Mouse (Mus musculus) spleen, postnatal 10 days (tissue): ENCODE results near the gene Gtf3c5.
A peak's percentile ranks its signal among the peaks of the same experiment; 100 is the strongest.

Experiments
- DNase-seq, 2 experiments: peaks; one replicate each; pipeline ENCODE4 v3.0.0; 2021 to 2022; ENCODE audit warnings: low spot score in 2 of 2

Gene Gtf3c5

DNA sequence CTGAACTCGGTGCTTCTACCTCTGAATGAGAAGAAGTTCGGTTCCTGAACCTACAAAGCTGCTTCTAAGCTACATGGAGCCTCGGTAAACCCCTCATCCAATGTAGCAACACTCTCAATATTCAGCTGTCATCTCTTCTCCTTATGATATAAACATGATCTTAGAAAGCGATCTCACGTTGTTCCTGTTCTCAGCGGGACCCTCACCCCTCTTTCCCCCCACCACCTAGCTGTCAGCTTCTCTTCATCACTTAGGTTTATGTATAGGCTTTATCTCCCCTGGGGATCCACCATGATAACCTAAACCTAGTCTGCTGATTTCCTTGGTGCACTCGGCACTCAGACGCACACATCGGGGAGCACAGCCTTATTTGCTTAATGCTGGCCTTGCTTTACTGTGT lies at the start of gene Gtf3c5:
TSS of gene Gtf3c5 (minus strand) at position 101 of the 400 bp plus-strand sequence.
- no peak for DNase-seq

DNA sequence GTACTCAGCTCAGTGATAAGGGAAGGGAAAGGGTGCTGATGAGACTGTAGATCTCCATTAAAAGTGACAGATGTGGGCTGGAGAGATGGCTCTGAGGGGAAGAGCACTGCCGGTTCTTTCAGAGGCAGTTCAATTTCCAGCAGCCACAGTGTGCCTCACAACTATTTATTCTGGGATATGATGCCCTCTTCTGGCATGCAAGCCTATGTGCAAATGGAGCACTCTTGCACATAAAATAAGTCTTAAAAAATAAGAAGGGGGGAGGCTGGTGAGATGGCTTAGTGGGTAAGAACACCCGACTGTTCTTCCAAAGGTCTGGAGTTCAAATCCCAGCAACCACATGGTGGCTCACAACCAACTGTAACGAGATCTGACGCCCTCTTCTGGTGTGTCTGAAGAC lies 49.6 kb upstream of the Gtf3c5 start:
- DNase-seq = peak in 1 of 2 experiments; percentile 10

DNA sequence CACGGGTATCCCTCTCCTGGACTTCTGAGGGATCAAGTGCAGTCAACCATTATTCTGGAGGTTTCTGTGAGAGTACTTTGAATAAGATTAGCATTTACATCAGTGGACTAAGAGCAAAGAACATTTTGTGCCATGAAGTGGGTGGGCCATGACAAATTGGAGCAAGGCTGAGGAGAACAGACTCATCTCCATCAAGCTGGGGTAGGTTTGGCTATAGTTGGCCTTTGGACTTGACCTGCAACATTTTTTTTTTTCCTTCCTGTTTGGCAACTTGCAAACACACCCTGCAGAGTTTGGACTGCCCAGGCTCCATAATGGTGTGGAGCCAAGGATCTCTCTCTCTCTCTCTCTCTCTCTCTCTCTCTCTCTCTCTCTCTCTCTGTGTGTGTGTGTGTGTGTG lies 49.1 kb upstream of the Gtf3c5 start:
- no peak for DNase-seq

DNA sequence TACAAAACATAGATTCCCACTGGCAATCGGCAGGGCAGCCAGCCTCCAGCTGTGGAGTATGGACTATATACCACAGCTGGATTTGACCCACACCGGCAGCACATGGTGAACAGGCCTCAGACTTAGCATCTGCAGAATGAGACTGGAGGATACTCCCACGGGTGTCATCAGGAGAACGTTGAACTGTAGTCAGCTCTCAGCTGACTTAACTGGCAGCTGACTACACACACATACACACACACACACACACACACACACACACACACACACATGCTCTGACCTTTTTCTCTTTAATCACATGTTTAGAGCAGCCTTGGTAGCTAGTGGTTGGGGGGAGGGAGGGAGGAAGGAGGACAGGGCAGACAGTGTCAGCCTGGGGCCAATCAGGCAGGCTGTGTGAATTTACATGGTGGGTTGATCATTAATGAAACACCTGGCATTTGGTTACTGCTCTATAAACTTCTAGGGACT lies 46.4 kb upstream of the Gtf3c5 start:
- peak in 1 of 2 experiments; percentile 11 for DNase-seq

DNA sequence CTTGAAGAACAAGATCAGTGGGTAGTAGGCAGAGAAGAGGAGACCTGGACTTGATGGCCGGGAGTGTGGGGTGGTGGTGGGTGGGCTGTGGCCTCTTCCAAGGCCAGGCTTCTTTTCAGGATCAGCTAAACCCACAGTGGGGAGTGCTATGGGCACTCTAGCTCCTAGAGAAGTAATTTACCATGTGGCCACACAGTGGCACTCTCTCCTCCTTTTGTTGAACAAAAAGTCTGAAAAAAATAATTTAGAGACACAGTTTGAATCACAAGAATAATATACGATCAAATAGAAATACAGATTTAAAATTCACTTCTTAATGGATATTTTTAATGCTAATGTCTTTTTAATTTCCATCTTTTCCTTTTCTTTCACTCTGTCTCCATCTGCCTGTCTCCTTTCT lies 44.5 kb upstream of the Gtf3c5 start:
- peak in 1 of 2 experiments; percentile 24 for DNase-seq

DNA sequence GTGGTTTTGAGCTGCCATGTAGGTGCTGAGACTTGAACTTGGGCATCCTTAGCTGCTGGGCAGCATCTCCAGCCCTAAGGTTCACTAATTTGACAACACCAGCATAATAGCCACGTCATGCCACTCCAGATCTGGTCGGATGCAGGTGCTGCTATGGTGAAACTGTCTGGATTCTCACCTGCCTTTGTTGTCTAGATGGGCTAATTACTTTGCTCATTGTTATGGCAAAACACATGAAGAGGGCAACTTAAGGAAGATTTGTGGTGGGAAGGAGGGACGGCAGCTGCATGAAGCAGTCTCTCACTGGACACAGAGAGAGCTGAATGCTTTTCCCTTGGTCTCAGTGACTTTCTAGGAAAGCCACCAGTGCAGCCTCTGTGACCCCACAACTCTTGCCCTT lies 42.5 kb upstream of the Gtf3c5 start:
- no peak for DNase-seq

DNA sequence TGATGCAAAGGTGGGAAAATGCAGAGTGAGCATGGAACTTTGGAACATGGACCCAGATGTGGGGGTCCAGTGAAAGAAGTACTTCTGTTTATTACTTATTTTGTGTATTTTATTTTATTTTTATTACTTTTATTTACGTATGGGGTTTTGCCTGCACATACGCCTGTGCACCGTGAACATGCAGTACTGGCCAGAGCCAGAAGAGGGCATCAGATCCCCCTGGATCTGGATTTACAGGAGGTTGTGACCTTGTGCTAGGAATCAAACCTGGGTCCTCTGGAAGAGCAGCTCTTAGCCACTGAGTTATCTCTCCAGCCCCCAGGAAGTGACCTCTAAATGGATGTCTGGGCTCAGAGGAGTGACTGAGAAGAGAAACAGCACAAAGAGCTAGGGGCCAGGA lies 41.3 kb upstream of the Gtf3c5 start:
- DNase-seq = peak in 1 of 2 experiments; percentile 55

DNA sequence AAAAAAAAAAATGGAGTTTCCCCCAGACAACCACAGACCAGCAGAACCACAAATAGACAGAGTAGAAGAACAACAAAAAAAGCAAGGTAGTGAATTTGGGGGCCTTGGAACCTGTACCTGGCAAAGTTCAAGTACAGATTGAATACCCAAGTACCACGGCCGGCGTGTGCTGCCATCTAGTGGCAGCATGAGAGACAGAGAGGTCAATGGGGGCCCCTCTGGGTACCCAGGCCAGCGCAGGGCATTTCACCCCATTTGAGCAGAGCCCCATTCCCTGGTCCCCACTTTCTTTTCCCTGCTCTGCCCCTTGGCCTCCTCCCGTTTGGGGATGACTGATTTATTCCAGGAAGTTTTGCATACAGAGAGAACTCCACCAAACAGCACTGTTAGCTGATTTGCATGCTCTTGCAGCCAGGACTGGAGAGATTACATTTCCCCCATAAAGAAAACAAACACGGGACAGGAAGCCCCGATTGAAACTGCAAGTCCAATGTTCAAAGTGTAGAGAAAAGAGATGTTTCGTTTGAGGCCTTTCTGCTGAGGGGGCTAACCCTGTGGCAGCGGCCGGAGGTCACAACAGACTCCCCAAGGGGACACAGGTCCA lies 39.1 kb upstream of the Gtf3c5 start:
- DNase-seq = peak; percentile 60 to 83

DNA sequence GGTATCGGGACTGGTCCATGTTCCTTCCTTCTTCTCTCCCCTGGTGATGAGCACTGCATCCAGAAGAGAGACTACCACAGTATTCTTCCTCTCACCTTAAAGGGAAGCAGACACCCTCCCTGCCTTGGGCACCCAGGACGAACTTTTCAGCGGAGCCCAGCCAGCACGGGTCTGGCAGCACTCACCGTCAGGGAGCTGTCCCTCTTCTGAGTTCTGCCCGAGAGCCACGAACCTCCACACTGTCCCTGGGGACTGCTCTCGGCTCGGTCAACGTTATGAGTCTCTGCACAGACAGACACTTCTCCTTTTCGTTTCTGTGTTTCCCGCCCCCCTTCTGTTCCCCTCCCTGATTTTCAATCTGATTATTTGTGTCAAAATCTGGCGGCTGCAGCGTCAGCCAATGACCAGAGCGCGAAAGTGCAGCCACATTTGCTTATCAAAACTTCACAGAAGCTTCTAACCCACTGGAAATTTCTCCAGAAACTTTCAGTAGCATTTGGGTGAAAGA lies 38.2 kb upstream of the Gtf3c5 start, which contains the start of gene Gfi1b:
TSS of gene Gfi1b (minus strand) at position 319 of the 508 bp plus-strand sequence.
- peak; percentile 68 to 78 for DNase-seq

DNA sequence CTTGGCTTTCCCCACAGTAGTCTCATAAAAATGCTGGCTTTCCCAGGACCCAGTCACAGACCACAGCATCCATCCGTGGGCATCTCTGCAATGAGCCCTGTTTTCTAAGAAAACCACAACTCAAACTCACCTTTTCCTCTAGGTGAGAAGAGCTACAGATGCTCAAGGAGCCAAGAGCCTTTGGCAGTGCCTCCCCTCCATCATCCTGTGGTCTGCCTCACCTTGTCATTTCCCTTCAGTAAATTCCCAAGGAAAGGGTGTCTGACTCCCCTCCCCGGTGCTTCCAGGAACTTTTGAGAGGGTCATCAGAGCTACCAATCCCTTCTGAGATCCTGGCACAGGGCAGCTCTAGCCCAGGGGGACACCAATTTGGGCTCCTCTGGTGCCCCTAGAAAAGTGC lies 37.6 kb upstream of the Gtf3c5 start:
- DNase-seq = no peak

DNA sequence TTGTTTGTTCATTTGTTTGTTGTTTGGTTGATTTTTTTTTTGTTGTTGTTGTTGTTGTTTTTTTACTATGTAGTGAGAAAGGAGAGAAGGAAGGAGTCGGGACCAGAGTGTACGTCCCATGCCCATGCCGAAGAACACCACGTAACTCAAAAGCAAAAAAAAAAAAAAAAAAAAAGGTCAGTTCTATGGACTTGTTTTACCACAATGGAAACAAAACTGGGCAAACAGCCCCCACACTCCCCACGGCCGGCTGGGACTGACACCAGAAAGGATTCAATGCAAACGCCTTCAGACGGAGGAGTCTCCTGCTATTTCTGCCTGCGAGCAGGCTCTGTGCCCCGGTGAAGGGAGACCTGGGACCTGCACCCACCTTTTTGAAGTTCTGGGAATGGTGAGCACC lies 37.0 kb upstream of the Gtf3c5 start:
- DNase-seq = no peak

DNA sequence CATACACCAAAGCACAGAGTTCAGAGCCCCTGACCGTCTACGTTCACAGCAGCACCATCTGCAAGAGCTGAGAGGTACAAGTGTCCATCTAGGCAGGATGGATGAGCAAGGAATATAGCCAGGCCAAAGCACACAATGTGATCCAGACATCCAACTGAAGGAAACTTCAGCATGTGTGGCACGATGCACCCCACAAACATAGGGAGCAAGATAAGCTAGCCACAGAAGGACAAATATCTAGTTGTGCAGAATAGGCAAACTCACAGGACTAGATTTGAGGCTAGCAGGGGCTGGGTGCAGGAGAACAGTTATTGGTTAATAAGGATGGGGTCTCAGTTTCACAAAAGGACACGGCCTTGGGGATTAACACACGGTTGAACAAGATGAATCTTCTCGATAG lies 35.8 kb upstream of the Gtf3c5 start:
- no peak for DNase-seq

DNA sequence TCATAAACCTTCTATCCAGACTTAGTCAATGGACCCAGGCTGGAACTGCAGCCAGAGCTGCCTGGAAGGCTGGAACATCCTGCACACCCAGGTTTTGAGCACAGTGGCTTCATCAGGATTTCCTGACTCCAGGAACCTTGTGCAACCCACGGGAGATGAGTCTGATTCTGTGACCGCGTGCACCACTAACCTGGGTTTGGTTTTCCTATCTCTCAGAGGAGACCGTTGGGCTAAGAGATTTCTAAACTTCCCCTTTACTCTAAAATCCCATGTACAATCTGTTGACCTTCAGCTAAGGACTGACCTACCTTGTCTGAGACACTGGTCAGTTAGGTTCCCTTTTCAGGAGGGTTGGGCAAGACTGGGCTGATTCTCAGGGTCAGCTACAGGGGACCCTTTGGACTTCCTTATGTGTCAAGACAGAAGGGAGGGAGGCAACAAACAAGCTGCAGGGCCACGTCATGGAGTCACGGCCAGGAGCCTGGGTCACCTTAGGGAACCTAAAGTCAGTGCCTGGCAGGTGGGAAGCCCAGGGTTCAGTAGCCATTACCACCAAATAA lies 35.3 kb upstream of the Gtf3c5 start:
- DNase-seq = no peak

DNA sequence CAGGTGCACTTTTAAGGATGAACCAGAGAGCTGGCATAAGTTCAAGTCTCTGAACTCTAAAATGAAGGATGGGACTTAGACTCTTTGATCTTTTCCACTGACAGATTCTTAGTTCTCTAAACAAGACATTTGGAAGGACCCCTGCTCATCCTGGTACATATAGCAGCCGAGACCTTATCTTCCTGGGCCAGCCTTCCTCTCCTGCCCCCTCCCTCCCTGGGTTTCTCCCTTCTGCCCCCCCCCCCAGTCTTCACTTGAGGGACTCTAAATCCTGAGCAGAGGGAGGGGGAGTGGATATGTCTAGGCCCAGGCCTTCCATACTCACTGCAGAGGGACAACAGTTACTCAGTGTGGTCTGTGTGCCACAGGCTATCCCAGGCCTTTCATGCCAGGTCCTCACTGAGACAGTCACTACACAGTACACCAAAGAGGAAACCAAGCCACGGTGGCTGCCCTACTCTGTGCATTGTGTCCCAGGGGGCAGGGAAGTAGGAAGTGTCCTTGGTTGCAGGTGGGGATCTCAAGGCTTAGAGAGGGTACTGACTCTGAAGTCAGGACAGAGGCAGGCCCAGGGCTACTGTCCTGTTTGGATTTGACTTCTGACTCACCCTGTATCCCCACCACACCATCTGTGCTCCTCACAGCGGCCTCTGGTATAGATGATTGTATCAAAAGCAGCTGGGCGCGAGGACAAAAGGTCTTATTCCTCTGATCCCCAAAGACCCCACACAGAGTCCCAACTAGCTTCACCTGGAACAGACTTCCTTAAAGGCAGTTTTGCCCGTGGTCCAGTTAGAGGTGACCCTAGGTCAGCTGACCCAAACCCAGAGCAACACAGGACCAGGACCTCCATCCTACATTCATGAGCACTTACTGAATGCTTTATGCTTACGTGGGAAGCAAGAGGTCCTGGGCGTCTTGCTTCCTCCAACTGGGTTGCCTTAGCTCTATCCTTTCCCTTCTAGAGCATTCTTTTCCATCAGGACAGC lies 34.2 kb upstream of the Gtf3c5 start:
- no peak for DNase-seq

DNA sequence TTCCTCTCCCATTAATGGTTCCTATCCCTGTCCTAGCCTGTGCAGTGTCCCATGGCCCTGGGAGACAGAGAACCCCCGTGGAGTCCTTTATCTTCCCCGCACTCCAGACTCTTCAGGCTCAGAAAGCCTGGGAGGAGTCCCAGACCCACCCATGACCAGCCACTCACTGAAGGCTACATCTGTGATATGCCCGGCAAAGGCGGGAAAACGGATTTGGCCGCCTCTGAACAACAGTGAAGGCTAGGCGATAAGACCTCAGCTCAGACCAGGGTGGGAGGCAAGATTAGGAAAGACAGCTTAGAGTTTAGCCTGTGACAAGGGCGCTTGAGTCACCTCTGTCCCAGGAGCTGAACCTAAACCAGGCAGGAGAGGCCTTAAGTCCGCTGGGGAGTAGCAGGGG lies 33.3 kb upstream of the Gtf3c5 start:
- peak; percentile 71 to 76 for DNase-seq

DNA sequence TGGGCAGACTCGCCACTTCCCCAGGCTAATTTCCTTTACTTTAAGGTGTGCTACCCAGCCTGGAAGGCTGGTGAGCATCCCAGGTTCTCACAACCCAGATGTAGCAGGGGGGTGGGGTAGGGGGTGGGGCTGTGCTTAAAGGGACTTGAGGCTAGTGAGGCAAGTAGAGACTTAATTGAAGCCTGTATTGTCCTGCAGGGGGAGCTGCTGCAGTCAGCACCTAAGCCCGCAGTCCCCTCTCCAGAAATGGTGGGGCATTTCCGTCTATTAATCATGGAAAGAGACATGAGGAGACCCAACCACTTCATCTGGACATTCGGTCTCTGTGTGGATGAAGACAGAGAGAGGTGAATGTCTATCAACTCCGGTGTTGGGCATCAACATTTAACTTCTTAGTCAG lies 32.8 kb upstream of the Gtf3c5 start:
- peak in 1 of 2 experiments; percentile 70 for DNase-seq

DNA sequence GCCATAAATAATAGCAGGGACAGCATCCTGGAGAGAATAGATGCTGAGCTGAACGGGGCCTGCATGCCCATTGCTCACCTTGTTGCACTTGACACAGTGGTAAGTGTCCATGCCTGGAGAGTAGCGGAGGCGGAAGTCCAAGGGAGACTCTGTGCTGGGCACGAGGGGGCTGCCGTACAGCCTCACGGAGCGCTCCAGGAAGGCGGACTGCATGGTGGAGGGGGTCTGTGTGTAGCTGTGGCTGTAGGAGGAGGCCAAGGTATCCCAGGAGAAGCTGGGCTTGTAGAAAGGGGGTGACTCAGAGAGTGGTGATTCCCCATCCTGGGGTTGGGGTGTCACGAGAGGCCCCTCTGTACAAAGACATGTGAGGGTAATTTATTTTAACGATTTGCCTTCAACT lies 30.0 kb upstream of the Gtf3c5 start:
- no peak for DNase-seq

DNA sequence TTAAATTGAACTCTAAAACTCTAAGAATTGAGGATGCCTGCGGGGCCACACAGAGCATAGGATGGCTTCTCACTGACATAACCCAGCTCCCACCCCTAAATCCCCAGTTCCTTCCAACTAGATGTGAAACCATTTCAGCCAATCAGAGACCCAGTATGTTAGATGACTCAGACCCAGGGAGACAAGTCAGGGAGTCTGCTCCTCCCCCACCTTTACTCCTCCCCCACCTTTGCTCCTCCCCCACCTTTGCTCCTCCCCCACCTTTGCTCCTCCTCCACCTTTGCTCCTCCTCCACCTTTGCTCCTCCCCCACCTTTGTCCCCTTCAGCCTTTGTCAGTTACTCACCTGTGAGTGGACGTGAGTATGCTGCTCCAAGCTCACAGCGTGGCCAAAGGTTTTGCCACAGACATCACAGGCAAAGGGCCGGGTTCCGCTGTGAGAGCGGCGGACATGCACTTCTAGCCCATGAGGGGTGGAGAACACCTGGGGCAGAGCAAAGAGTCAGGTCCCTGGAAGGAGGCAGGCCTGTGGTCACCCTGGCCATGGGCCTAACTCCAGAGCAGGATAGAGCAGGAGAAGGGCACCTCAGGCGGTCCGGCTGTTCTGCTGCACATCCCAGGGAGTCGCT lies 29.0 kb upstream of the Gtf3c5 start:
- no peak for DNase-seq

DNA sequence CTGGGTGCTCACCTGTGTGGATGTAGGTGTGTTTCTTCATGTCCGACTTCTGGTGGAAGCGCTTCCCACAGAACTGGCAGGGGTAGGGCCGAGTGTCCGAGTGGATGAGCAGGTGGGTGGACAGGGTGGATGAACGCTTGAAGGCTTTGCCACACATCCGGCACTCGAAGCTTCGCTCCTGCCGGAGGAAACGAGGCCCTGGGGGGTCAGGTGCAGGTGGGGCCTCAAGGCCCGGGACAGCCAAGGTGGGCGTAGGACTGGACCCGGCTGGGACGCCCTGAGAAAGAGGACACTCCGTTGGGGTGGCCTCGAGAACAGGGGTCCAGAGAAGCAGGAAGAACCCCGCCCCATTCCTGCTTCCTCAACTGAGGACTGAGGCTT lies 27.8 kb upstream of the Gtf3c5 start:
- DNase-seq = no peak

DNA sequence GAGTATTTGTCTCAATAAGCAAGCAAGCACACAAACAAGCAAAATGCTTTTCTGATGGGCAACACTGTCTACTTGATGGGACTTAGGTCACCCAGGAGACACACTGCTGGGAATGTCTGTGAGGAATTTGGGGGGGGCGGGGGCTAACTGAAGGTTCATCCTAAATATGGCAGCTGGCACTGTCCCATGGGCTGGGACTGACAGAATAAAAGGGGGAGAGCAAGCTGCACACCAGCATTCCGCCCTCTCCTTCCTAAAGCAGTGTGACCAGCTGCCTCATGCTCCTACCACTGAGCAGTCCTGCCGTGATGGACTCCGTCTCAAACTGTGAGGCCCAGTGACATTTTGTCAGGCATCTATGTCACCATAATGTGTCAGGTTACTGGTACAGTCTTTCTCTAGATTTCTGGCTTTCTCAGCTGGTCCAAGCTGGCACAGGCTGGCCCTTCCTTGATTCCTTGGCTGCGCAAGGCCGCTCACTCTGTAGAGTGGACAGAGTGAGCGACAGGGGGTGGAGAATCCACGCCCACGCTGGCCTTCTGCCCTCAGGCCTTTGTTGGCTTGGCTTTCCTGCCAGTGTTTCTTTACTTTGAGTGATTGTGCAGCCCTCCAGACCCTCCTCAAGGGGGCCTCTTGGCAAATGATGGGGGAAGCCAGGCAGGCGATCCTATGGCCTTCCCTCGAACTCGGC lies 27.3 kb upstream of the Gtf3c5 start:
- DNase-seq = no peak

DNA sequence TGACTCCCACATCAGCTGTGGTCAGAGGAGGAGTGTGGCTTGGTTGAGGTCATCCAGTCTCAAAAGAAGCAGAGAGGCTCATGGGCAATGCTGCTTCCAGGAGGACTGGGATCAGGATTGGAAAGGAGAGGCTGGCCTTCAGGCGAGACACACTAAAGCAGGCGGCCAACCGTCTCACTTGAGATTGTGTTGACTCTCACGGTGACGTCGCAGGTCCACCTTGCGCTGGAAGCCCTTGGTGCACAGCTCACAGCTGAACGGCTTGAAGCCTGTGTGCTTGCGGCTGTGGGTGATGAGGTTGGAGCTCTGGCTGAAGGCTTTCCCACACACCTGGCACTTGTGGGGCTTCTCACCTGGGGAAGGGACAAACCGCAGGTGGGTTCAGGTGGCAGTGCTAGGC lies 26.3 kb upstream of the Gtf3c5 start:
- no peak for DNase-seq
